Mouse (Mus musculus): ENCODE data around the gene Cfdp1. TPM values are rescaled to one million over a fixed set of nuclear protein-coding genes. Genes with fewer than 3 reads are reported as not detected.
A peak's percentile ranks its signal among the peaks of the same experiment; 100 is the strongest.

Cfdp1 gene
- polyA plus RNA-seq, 1 experiment from 2014 or later = 123 TPM

DNA sequence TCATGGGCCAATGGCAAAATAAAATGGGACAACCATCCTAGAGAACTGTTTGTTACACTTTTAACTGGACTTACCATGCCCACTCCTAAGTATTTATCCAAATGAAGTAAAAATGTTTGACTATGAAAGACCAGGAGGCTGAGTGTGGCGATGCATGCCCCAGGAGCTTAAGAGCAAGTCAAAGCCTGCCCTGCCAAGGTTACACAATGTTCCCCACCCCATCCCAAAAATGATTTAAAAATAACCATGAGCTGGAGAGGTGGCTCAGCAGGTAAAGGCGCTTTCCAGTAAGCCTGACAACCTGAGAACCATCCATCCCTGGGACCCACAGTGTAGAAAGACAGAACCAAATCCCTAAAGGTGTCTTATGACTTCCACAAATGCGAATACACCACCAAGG lies 35.5 kb downstream of the Cfdp1 start:
- Histone ChIP-seq H3K36me3 (ENCODE audit: control insufficient read depth, insufficient read depth) (0 out of 2 replicates have a peak, but pooled peaks cover 5% of the 10 kb centered on the region), H3K9ac (ENCODE audit: low read length) (no peak overlapping the region), H3K4me1 (ENCODE audit: control insufficient read depth, insufficient read depth, low read length) (peaks cover 8% of the 10 kb centered on the region), H3K27ac (ENCODE audit: low read length) (peak overlapping the region; percentile 5; the same call in 1 of the 2 replicates), H3K4me3 (ENCODE audit: low read length) (no peak overlapping the region), H3K4me2 (ENCODE audit: low read depth, low read length) (no peak overlapping the region), H3K27me3 (ENCODE audit: control insufficient read depth, insufficient read depth, low read length) (no peaks in the 10 kb centered on the region), H3K9me3 (replicated peaks; ENCODE audit: control insufficient read depth, low read length) (no peaks in the 10 kb centered on the region)
- 83% methylated on average over 3 of the region's 3 CpGs for WGBS
- no peak for ATAC-seq (replicated peaks; ENCODE audit: extremely low read depth, insufficient read depth, low FRiP score)

DNA sequence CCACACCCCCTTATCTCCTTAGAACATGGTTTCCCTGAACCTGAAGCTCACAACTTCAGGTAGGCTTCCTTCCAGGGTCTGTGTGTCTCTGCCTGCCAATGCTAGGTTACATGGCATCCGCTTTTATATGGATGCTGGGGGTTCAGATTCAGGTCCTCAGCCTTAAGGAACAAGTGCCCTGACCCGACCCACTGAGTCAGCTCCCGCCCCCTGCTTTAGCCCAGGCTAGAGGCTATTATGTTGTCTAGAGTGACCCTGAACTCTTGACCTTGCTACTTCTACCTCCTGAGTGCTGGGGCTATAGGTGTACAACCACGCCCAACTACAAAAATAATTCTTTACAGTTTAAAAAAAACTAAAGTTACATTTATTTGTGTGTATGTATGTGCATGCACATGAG lies 39.0 kb downstream of the Cfdp1 start:
- Histone ChIP-seq H3K4me3 (ENCODE audit: low read length) (no peak overlapping the region), H3K27me3 (ENCODE audit: control insufficient read depth, insufficient read depth, low read length) (no peaks in the 10 kb centered on the region), H3K36me3 (ENCODE audit: control insufficient read depth, insufficient read depth) (no peaks in the 10 kb centered on the region), H3K4me2 (ENCODE audit: low read depth, low read length) (no peak overlapping the region), H3K27ac (ENCODE audit: low read length) (no peak overlapping the region), H3K9ac (ENCODE audit: low read length) (no peak overlapping the region), H3K9me3 (replicated peaks; ENCODE audit: control insufficient read depth, low read length) (no peaks in the 10 kb centered on the region), H3K4me1 (ENCODE audit: control insufficient read depth, insufficient read depth, low read length) (peaks cover 8% of the 10 kb centered on the region)
- ATAC-seq (replicated peaks; ENCODE audit: extremely low read depth, insufficient read depth, low FRiP score) = no peak
- 93% methylated on average over 4 of the region's 4 CpGs for WGBS

DNA sequence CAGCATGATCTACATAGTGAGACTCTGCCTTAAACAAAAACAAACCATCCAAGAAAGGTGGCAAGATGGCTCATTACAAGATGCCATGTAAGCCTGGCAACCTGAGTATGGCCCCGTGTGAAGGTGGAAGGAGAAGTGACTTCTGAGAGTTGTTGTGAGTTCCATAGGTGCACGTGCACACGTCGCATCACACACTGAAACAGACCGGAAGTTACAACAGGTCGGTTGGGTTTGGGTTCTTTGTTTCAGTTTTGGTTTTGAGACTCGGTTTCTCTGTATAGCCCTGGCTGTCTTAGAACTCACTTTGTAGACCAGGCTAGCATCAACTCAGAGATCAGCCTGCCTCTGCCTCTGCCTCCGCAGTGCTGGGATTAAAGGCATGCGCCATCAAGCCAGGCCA lies 40.3 kb downstream of the Cfdp1 start:
- no peak overlapping the region for H3K4me2 ChIP-seq (ENCODE audit: low read depth, low read length)
- H3K9me3 ChIP-seq (replicated peaks; ENCODE audit: control insufficient read depth, low read length) = no peaks in the 10 kb centered on the region
- H3K36me3 ChIP-seq (ENCODE audit: control insufficient read depth, insufficient read depth) = no peaks in the 10 kb centered on the region
- no peaks in the 10 kb centered on the region for H3K27me3 ChIP-seq (ENCODE audit: control insufficient read depth, insufficient read depth, low read length)
- no peak overlapping the region for H3K27ac ChIP-seq (ENCODE audit: low read length)
- WGBS = 95% methylated on average over 9 of the region's 9 CpGs
- H3K9ac ChIP-seq (ENCODE audit: low read length) = no peak overlapping the region
- ATAC-seq (replicated peaks; ENCODE audit: extremely low read depth, insufficient read depth, low FRiP score) = no peak
- H3K4me3 ChIP-seq (ENCODE audit: low read length) = no peak overlapping the region
- peaks cover 9% of the 10 kb centered on the region for H3K4me1 ChIP-seq (ENCODE audit: control insufficient read depth, insufficient read depth, low read length)

DNA sequence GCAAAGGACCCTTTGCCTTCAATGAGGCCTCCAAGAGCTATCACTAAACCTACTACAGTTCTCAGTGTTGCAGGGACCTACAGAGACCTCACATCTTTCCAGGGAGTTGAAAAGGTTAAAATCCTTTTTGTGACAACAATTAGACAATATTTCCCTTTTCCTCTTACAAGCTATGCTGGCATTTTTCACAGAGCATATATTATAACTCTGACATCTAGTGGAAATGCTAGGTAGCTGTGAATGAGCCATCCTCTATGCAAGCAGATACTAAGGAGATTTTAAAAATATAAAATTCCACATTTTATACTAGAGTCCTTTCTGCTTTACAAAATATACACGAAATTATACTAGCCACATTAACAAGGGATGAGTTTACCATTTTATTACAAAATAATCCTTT lies 41.3 kb downstream of the Cfdp1 start:
- H3K27ac ChIP-seq (ENCODE audit: low read length) = no peak overlapping the region
- H3K9ac ChIP-seq (ENCODE audit: low read length) = no peak overlapping the region
- no peak for ATAC-seq (replicated peaks; ENCODE audit: extremely low read depth, insufficient read depth, low FRiP score)
- no peak overlapping the region for H3K4me3 ChIP-seq (ENCODE audit: low read length)
- 56% methylated on average over 1 of the region's 1 CpGs for WGBS
- peaks cover 7% of the 10 kb centered on the region for H3K4me1 ChIP-seq (ENCODE audit: control insufficient read depth, insufficient read depth, low read length)
- no peak overlapping the region for H3K4me2 ChIP-seq (ENCODE audit: low read depth, low read length)
- H3K27me3 ChIP-seq (ENCODE audit: control insufficient read depth, insufficient read depth, low read length) = no peaks in the 10 kb centered on the region
- H3K36me3 ChIP-seq (ENCODE audit: control insufficient read depth, insufficient read depth) = no peaks in the 10 kb centered on the region
- no peaks in the 10 kb centered on the region for H3K9me3 ChIP-seq (replicated peaks; ENCODE audit: control insufficient read depth, low read length)

DNA sequence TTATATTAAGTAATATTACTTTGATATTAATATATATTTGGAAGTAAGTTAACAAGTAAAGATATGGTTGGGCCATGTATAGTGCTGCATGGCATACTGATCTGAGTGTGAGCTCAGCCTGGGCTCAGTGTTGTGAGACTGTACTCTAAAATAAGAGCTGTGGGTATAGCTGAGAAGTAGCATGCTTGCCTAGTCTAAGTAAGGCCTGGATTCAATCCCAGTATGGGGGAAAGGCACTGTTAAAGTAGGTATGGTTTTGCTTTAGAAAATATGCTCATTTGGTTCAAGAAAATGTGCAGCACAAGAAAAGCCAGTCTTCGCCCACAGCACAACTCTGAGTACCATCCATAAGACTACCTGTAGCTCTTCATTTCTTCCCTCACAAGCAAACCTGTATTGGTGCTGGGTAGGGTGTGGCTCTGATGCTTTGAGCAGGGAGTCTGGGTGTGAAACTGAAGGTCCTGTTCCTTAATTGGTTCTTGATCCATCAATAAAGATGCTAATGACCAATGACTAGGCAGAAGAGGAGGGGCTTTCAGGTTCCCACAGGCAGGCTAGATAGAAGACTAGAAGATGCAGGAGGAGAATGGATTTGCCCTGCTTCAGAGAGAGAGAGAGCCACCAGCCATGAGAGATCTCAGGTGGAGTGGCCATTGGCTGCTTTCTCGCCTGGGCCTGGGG lies 43.3 kb downstream of the Cfdp1 start:
- Histone ChIP-seq H3K36me3 (ENCODE audit: control insufficient read depth, insufficient read depth) (no peaks in the 10 kb centered on the region), H3K4me1 (ENCODE audit: control insufficient read depth, insufficient read depth, low read length) (peaks cover 7% of the 10 kb centered on the region), H3K9ac (ENCODE audit: low read length) (no peak overlapping the region), H3K27me3 (ENCODE audit: control insufficient read depth, insufficient read depth, low read length) (no peaks in the 10 kb centered on the region), H3K4me3 (ENCODE audit: low read length) (no peak overlapping the region), H3K4me2 (ENCODE audit: low read depth, low read length) (no peak overlapping the region), H3K27ac (ENCODE audit: low read length) (no peak overlapping the region), H3K9me3 (replicated peaks; ENCODE audit: control insufficient read depth, low read length) (no peaks in the 10 kb centered on the region)
- no peak for ATAC-seq (replicated peaks; ENCODE audit: extremely low read depth, insufficient read depth, low FRiP score)
- WGBS = 78% methylated on average over 2 of the region's 2 CpGs

DNA sequence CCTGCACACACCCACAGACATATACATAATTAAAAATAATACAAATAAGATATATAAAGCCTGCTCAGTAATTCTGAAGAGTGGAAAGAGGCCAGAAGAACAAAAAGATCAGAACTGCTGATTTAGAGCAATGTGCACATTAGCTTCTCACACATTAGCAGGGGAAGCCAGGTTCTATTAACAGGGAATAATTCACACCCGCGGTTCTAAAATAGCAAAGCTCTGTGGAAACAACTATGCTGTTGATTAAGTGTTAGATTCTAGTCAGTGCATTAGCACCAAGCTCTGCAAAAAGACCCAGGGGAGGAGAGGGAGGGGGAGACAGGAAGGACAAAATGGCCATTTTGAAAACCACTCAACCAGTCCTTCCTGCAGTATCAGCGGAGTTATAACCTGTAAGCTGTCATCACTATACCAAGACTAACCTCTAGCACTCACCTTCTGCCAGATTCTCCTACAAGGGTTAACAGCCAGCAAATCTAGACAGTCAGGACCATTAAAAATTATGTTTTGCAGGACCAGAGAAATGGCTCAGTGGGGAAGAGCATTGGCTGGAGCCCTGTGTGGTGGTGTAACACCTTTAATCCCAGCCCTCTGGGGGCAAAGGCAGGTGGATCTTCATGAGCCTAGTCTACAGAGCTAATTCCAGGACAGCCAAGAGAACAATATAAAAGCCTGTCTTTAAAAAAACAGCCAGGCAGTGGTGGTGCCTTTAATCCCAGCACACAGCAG lies 45.0 kb downstream of the Cfdp1 start:
- Histone ChIP-seq H3K9me3 (replicated peaks; ENCODE audit: control insufficient read depth, low read length) (no peaks in the 10 kb centered on the region), H3K4me2 (ENCODE audit: low read depth, low read length) (no peak overlapping the region), H3K9ac (ENCODE audit: low read length) (no peak overlapping the region), H3K27ac (ENCODE audit: low read length) (peak overlapping the region; percentile 38; the same call in 1 of the 2 replicates), H3K4me1 (ENCODE audit: control insufficient read depth, insufficient read depth, low read length) (peaks cover 7% of the 10 kb centered on the region), H3K36me3 (ENCODE audit: control insufficient read depth, insufficient read depth) (no peaks in the 10 kb centered on the region), H3K27me3 (ENCODE audit: control insufficient read depth, insufficient read depth, low read length) (no peaks in the 10 kb centered on the region), H3K4me3 (ENCODE audit: low read length) (no peak overlapping the region)
- 55% methylated on average over 3 of the region's 3 CpGs for WGBS
- no peak for ATAC-seq (replicated peaks; ENCODE audit: extremely low read depth, insufficient read depth, low FRiP score)

DNA sequence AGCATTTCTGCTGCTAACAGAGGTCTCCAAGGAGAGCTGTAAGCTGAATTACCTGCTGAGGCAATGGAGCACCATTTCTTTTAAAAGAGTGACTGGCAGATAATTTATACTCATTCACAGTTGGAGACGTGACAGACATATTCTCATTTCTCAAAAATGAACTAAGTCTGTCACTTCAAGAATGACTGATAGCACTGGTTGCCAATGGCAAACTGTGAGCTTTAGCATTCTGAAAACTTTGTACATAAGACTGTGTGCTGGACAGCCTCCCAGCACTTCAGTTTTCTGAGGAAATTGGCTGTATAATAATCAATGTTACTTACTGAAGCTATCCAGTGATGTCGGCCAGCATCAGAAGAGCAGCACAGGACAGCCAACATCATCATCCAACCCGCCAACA lies 46.1 kb downstream of the Cfdp1 start:
- no peaks in the 10 kb centered on the region for H3K9me3 ChIP-seq (replicated peaks; ENCODE audit: control insufficient read depth, low read length)
- H3K36me3 ChIP-seq (ENCODE audit: control insufficient read depth, insufficient read depth) = no peaks in the 10 kb centered on the region
- peaks cover 12% of the 10 kb centered on the region for H3K4me1 ChIP-seq (ENCODE audit: control insufficient read depth, insufficient read depth, low read length)
- 98% methylated on average over 3 of the region's 3 CpGs for WGBS
- H3K4me3 ChIP-seq (ENCODE audit: low read length) = no peak overlapping the region
- no peak overlapping the region for H3K4me2 ChIP-seq (ENCODE audit: low read depth, low read length)
- no peak overlapping the region for H3K27ac ChIP-seq (ENCODE audit: low read length)
- H3K27me3 ChIP-seq (ENCODE audit: control insufficient read depth, insufficient read depth, low read length) = no peaks in the 10 kb centered on the region
- no peak for ATAC-seq (replicated peaks; ENCODE audit: extremely low read depth, insufficient read depth, low FRiP score)
- no peak overlapping the region for H3K9ac ChIP-seq (ENCODE audit: low read length)

DNA sequence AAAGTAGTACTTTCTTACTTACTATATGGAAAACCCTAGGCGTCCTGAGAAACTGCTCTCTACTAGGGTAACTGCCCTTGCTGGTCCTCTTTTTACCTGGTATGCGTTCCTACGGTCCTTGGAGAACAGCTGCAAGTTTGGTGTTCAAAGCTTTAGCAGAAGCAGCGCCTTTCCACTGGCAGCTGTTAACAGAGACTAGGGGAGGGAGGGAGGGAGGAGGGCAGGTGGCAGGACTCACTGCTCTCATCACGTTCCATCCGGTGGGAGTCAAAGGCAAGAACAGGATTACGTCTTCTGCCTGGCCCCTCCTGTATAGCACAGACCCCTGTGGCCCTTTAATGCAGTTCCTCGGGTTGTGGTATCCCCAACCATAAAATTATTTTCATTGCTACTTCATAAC lies 50.7 kb downstream of the Cfdp1 start:
- H3K9me3 ChIP-seq (replicated peaks; ENCODE audit: control insufficient read depth, low read length) = no peaks in the 10 kb centered on the region
- WGBS = 58% methylated on average over 8 of the region's 8 CpGs
- H3K4me2 ChIP-seq (ENCODE audit: low read depth, low read length) = no peak overlapping the region
- peak overlapping the region; percentile 71 for H3K27ac ChIP-seq (ENCODE audit: low read length)
- H3K27me3 ChIP-seq (ENCODE audit: control insufficient read depth, insufficient read depth, low read length) = no peaks in the 10 kb centered on the region
- peaks cover 11% of the 10 kb centered on the region for H3K4me1 ChIP-seq (ENCODE audit: control insufficient read depth, insufficient read depth, low read length)
- no peak overlapping the region for H3K9ac ChIP-seq (ENCODE audit: low read length)
- no peak overlapping the region for H3K4me3 ChIP-seq (ENCODE audit: low read length)
- no peaks in the 10 kb centered on the region for H3K36me3 ChIP-seq (ENCODE audit: control insufficient read depth, insufficient read depth)
- ATAC-seq (replicated peaks; ENCODE audit: extremely low read depth, insufficient read depth, low FRiP score) = no peak

DNA sequence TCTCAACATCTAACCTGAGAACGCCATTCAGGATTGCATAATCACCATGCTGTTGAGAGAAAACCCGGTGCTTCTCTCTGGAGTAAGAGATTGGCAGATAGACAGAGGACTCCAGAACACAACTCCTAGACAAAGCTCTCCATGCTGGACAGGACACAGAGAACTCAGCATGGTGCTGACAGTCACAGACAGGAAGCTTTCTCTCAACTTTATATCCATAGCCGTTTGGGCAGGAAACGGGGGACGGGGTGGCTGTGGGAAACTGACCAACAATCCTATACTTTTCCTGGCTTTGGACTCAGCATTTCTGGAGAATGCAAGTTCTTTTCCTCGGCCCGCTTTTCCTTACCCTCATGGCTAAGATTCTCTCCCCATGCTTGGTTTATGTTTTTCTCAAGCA lies 51.8 kb downstream of the Cfdp1 start:
- no peak for ATAC-seq (replicated peaks; ENCODE audit: extremely low read depth, insufficient read depth, low FRiP score)
- no peak overlapping the region for H3K4me2 ChIP-seq (ENCODE audit: low read depth, low read length)
- H3K27ac ChIP-seq (ENCODE audit: low read length) = peak overlapping the region; percentile 85
- H3K27me3 ChIP-seq (ENCODE audit: control insufficient read depth, insufficient read depth, low read length) = no peaks in the 10 kb centered on the region
- H3K9me3 ChIP-seq (replicated peaks; ENCODE audit: control insufficient read depth, low read length) = no peaks in the 10 kb centered on the region
- 0 out of 2 replicates have a peak overlapping the region, but pooled peaks have one; percentile 3 for H3K9ac ChIP-seq (ENCODE audit: low read length)
- no peak overlapping the region for H3K4me3 ChIP-seq (ENCODE audit: low read length)
- no peaks in the 10 kb centered on the region for H3K36me3 ChIP-seq (ENCODE audit: control insufficient read depth, insufficient read depth)
- WGBS = 58% methylated on average over 7 of the region's 7 CpGs
- peaks cover 11% of the 10 kb centered on the region for H3K4me1 ChIP-seq (ENCODE audit: control insufficient read depth, insufficient read depth, low read length)
